Mouse (Mus musculus) liver, embryonic 14.5 days (tissue): Measurements from ENCODE around the gene Aaed1. TPM values are rescaled to one million over a fixed set of nuclear protein-coding genes. Genes with fewer than 3 reads are reported as not detected.
"Not testable (repeated sequence)": the region's sequence is repeated elsewhere in the genome, so short reads cannot be mapped to it uniquely, and the experiment has no call there.

Experiments
- ATAC-seq: fragments of 200-750 bp; cut with Nextera tagmentation; 2 replicates; pipeline ENCODE4 v1.8.0; 2017; ENCODE audit warnings: moderate number of reproducible peaks, mild to moderate bottlenecking, moderate library complexity; ENCODE audit not compliant: insufficient read depth
- DNase-seq, 3 experiments: peaks; one replicate each; pipeline ENCODE4 v3.0.0-alpha.2; 2012 to 2013; ENCODE audit warnings: low read depth in 3 of 3, low spot score in 3 of 3
- H3K27ac ChIP-seq: fragments of 300-500 bp; sonication (generic); 2 replicates; pipeline ENCODE4 v1.5.1; 2014; ENCODE audit warnings: moderate library complexity, mild to moderate bottlenecking, control low read depth, inconsistent platforms
- H3K27me3 ChIP-seq: fragments of 300-500 bp; sonication (generic); 2 replicates; pipeline ENCODE4 v1.6.1; 2014; ENCODE audit warnings: mild to moderate bottlenecking, low read length, moderate library complexity; ENCODE audit not compliant: control insufficient read depth, insufficient read depth
- H3K36me3 ChIP-seq: fragments of 300-500 bp; sonication (generic); replicated peaks from 2 replicates; pipeline ENCODE4 v1.6.1; 2014; ENCODE audit warnings: low read depth; ENCODE audit not compliant: control insufficient read depth, insufficient read depth
- H3K4me1 ChIP-seq, 2 experiments: fragments of 200-500 bp in 1 of 2; fragments of 300-500 bp in 1 of 2; sonication (generic) in 1 of 2; replicated peaks; 2 replicates each; pipeline ENCODE4 v1.6.1; 2012 to 2014; ENCODE audit warnings: antibody characterized with exemption in 1 of 2, inconsistent platforms in 1 of 2, low read length in 1 of 2; ENCODE audit not compliant: control insufficient read depth in 2 of 2, insufficient read depth in 2 of 2
- H3K4me2 ChIP-seq: fragments of 300-500 bp; sonication (generic); 2 replicates; pipeline ENCODE4 v1.6.1; 2014; ENCODE audit warnings: low read depth, mild to moderate bottlenecking, control low read depth, moderate library complexity
- H3K4me3 ChIP-seq, 2 experiments: fragments of 200-500 bp in 1 of 2; fragments of 300-500 bp in 1 of 2; sonication (generic) in 1 of 2; 2 replicates each; pipeline ENCODE4 v1.5.1; 2012 to 2014; ENCODE audit warnings: low read depth in 2 of 2, low read length in 2 of 2, mild to moderate bottlenecking in 2 of 2, control low read depth in 1 of 2, inconsistent platforms in 1 of 2, moderate library complexity in 1 of 2; ENCODE audit not compliant: insufficient read depth in 1 of 2
- H3K9ac ChIP-seq: fragments of 300-500 bp; sonication (generic); replicated peaks from 2 replicates; pipeline ENCODE4 v1.6.1; 2014; ENCODE audit warnings: mild to moderate bottlenecking, control low read depth, moderate library complexity
- H3K9me3 ChIP-seq: fragments of 300-500 bp; sonication (generic); 2 replicates; pipeline ENCODE4 v1.6.1; 2016; ENCODE audit warnings: low read length, mixed read lengths; ENCODE audit not compliant: control insufficient read depth
- CTCF ChIP-seq: IDR thresholded peaks from 2 replicates; pipeline ENCODE4 v1.5.1; 2016; ENCODE audit warnings: antibody characterized with exemption, low read depth, control low read depth
- EP300 ChIP-seq: IDR thresholded peaks from 2 replicates; pipeline ENCODE4 v1.6.1; 2016; ENCODE audit warnings: antibody characterized with exemption, low read depth
- WGBS: fragments of 180-500 bp; shearing (Covaris S2); extraction: QIAGEN DNeasy Blood & Tissue Kit; methylation state at CpG from one replicate; pipeline ENCODE4 v1.1.7; 2014; ENCODE audit not compliant: insufficient replicate concordance; 5-methylcytosine and 5-hydroxymethylcytosine counted together
- polyA plus RNA-seq, 2 experiments: library from polyadenylated mRNA; depleted of rRNA in 1 of 2; stranded (reverse) in 1 of 2; unstranded in 1 of 2; fragments of >200 nt; fragmentation: Nextera tagmentation in 1 of 2; extraction: Ambion mirVana in 1 of 2; gene quantifications; 2 replicates each; pipeline versions ENCODE4 v1.2.1 to v1.2.3; 2012 to 2014

The Aaed1 gene
- polyA plus RNA-seq, 2 experiments, result 7.0 to 14.9 TPM

DNA sequence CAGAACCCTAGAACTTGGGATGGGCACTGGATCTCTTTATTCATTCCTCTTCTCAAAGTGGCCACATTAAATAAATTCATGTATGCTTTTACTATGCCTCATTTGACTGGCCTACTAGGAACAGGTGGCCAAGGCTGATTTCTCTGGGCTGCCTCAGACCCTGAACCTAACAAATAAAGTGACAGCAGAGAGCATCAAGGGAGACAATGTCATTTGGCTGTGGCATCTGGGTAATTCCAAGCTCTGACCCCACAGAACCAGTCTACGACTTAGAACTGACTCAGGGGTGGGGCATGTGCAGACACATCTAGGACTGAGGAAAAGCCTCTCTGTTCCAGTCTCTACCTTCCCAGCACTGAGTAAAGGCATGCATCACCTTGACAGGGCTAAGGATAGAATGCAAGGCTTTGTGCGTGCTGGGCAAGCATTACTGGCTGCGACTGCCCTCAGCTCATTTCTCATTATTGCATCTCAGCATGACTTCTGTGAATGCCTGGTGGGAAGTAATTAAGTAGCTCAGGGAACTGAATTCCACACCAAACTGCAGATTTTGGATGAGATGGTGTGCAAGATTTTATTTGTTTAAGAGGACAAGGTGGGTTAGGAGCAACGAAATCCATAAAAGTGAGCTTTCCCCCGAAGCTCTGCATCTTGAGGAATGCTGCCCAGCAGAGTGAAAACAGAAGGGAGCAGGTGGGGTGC lies 54.5 kb downstream of the Aaed1 start:
- Histone ChIP-seq H3K9ac (no peak overlapping the region), H3K27me3 (no peaks in the 10 kb centered on the region), H3K27ac (no peak overlapping the region), H3K4me2 (no peak overlapping the region), H3K9me3 (no peaks in the 10 kb centered on the region), H3K36me3 (no peaks in the 10 kb centered on the region), H3K4me1 (no peaks in the 10 kb centered on the region; a peak in 1 of 4 replicates), H3K4me3 (no peak overlapping the region)
- DNase-seq (no peak), ATAC-seq (no peak)
- 66% methylated on average over 5 of the region's 5 CpGs for WGBS
- TF ChIP-seq CTCF (no peak), EP300 (no peak)

DNA sequence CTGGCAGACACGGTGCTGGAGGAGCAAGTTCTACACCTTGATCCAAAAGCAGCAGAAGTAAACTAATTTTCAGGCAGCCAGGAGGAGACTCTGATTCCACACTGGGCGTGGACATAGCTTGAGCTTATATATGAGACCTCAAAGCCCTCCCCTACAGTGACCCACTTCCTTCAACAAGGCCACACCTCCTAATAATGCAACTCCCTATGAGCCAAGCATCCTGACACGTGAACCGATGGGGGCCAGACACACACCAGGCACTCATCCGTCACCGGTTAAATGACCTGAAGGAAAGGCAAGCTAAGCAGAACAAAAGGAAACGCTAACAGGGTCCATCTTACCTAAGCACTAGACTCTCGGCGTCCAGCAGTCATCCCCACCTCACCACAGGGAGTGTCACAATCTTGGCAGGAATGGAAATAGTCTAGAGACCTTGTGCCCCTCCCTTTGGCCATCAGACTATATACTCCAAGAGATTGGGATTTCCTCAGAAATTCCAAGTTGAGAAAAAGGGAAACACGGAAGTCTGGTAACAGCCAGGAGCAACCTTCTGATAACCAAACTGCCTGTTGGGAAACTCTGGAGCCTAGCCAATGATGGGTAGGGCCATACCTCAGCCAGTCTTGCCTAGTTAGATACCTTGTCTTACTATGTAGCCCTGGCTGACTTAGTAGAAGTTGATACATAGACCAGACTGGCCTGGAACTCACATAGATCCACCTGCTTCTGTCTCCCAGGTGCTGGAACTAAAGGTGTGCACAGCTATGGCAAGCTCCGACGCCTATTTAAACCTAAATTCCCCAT lies 55.3 kb downstream of the Aaed1 start:
- H3K9ac ChIP-seq, result no peak overlapping the region
- ATAC-seq, result no peak
- no peak overlapping the region for H3K27ac ChIP-seq
- no peak overlapping the region for H3K4me3 ChIP-seq
- TF ChIP-seq CTCF (no peak), EP300 (no peak)
- H3K4me2 ChIP-seq, result no peak overlapping the region
- no peaks in the 10 kb centered on the region for H3K9me3 ChIP-seq
- H3K36me3 ChIP-seq, result no peaks in the 10 kb centered on the region
- H3K27me3 ChIP-seq, result no peaks in the 10 kb centered on the region
- WGBS, result 73% methylated on average over 12 of the region's 12 CpGs
- DNase-seq, result no peak
- peaks cover 0 to under 1% of the 10 kb centered on the region in 2 experiments; a peak in 2 of 4 replicates for H3K4me1 ChIP-seq

DNA sequence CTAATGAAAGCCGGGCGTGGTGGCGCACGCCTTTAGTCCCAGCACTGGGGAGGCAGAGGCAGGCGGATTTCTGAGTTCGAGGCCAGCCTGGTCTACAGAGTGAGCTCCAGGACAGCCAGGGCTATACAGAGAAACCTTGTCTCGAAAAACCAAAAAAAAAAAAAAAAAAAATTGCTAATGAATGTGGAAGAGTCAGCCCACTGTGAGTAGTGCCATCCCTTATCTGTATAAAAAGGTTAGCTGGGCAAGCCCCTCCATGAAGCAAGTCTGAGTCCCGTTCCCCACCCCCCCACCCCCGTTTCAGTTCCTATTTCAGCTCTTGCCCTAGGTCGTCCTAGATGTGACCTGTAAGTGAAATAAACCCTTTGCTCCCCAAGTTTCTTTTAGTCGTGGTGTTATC lies 58.3 kb downstream of the Aaed1 start:
- not testable (repeated sequence) for H3K9me3 ChIP-seq, H3K4me3 ChIP-seq, H3K36me3 ChIP-seq, DNase-seq, H3K9ac ChIP-seq, ATAC-seq, H3K4me1 ChIP-seq, H3K27ac ChIP-seq, H3K4me2 ChIP-seq, H3K27me3 ChIP-seq
- WGBS, result 57% methylated on average over 10 of the region's 11 CpGs

DNA sequence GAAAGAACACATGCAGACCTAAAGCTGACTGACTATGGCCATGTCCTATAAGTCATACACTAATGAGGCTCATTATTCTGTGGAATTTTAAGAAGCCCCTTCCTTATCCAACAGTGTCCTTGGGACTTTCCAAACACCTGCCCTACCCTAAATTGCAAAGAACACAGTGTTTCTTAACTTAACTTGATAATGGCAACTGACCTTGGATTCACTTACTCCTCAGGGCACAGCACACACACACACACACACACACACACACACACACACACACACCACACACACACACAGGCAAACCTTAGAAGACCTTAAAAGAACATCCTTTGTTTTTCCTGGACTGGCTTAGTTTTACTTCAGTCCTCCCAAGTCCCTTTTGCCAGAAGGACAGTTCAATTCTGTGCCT lies 58.8 kb downstream of the Aaed1 start:
- no peaks in the 10 kb centered on the region for H3K27me3 ChIP-seq
- peaks cover 0 to 10% of the 10 kb centered on the region in 2 experiments; a peak in 3 of 4 replicates for H3K4me1 ChIP-seq
- ATAC-seq, result no peak
- no peaks in the 10 kb centered on the region for H3K36me3 ChIP-seq
- no peaks in the 10 kb centered on the region for H3K9me3 ChIP-seq
- no peak for TF ChIP-seq EP300
- no peak for TF ChIP-seq CTCF
- DNase-seq, result no peak
- H3K4me3 ChIP-seq, result no peak overlapping the region
- H3K4me2 ChIP-seq, result no peak overlapping the region
- no peak overlapping the region for H3K9ac ChIP-seq
- H3K27ac ChIP-seq, result no peak overlapping the region

DNA sequence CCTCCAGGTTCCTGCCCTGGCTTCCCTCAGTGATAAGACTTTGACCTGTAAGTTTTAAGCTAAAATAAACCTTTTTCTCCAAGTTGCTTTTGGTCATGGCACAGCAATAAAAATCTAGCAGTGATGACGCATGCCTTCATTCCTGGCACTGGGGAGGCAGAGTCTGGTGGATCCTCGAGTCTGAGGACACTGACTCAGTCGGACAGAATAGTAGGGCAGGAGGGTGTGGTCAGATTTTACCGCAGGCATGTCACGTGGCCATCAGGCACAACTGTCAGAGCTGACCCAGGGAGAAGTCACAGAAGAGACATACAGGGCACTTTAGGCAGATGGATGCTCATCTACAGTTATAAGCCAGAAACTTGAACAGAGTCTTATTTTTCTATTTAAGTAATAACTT lies 60.4 kb downstream of the Aaed1 start:
- peaks cover 3 to 13% of the 10 kb centered on the region in 2 experiments; a peak in 3 of 4 replicates for H3K4me1 ChIP-seq
- DNase-seq, result no peak
- no peak overlapping the region for H3K4me3 ChIP-seq
- no peaks in the 10 kb centered on the region for H3K27me3 ChIP-seq
- 28% methylated on average over 5 of the region's 5 CpGs for WGBS
- H3K27ac ChIP-seq, result no peak overlapping the region
- H3K9ac ChIP-seq, result no peak overlapping the region
- no peaks in the 10 kb centered on the region for H3K9me3 ChIP-seq
- TF ChIP-seq EP300 (no peak), CTCF (no peak)
- ATAC-seq, result no peak
- H3K4me2 ChIP-seq, result no peak overlapping the region
- no peaks in the 10 kb centered on the region for H3K36me3 ChIP-seq
